Mouse (Mus musculus) C2C12 (cell line): Measurements from ENCODE around the gene Megf11. TPM values are rescaled to one million over a fixed set of nuclear protein-coding genes. Genes with fewer than 3 reads are reported as not detected.

Source experiments
- H3K27me3 ChIP-seq: one replicate; pipeline ENCODE4 v1.6.1; 2011; ENCODE audit not compliant: control insufficient read depth, insufficient read depth, insufficient read length
- H3K36me3 ChIP-seq: one replicate; pipeline ENCODE4 v1.6.1; 2011; ENCODE audit not compliant: control insufficient read depth, insufficient read depth
- H3K4me3 ChIP-seq: one replicate; pipeline ENCODE4 v1.5.1; 2011; ENCODE audit warnings: mild to moderate bottlenecking, control low read depth; ENCODE audit not compliant: poor library complexity, insufficient read depth, severe bottlenecking
- H3K79me2 ChIP-seq: one replicate; pipeline ENCODE4 v1.6.1; 2011; ENCODE audit not compliant: control insufficient read depth, insufficient read depth
- H3K79me3 ChIP-seq: one replicate; pipeline ENCODE4 v1.6.1; 2011; ENCODE audit warnings: low read depth, control low read depth
- H3ac ChIP-seq: one replicate; pipeline ENCODE3; 2011; ENCODE audit warnings: low read depth; ENCODE audit not compliant: control insufficient read depth, insufficient read length
- CEBPB ChIP-seq: IDR thresholded peaks from one replicate; pipeline ENCODE4 v1.6.1; 2011; ENCODE audit warnings: low read depth, mild to moderate bottlenecking, control low read depth, moderate library complexity
- CTCF ChIP-seq: IDR thresholded peaks from one replicate; pipeline ENCODE4 v1.5.1; 2011; ENCODE audit not compliant: control insufficient read depth, insufficient read depth, insufficient read length
- FOSL1 ChIP-seq: IDR thresholded peaks from one replicate; pipeline ENCODE4 v1.8.0; 2011; ENCODE audit warnings: mild to moderate bottlenecking, low read length; ENCODE audit not compliant: poor library complexity, insufficient read depth, severe bottlenecking
- MAX ChIP-seq: IDR thresholded peaks from one replicate; pipeline ENCODE4 v1.6.1; 2011; ENCODE audit warnings: mild to moderate bottlenecking, control low read depth
- MYOD1 ChIP-seq: IDR thresholded peaks from one replicate; pipeline ENCODE4 v1.6.1; 2011; ENCODE audit warnings: low read depth; ENCODE audit not compliant: control insufficient read depth, insufficient read length
- MYOG ChIP-seq: IDR thresholded peaks from one replicate; pipeline ENCODE4 v1.6.1; 2011; ENCODE audit not compliant: control insufficient read depth, insufficient read length; ENCODE audit errors: extremely low read depth
- USF1 ChIP-seq: IDR thresholded peaks from one replicate; pipeline ENCODE4 v1.6.1; 2011; ENCODE audit warnings: low read depth, mild to moderate bottlenecking, control low read depth, moderate library complexity
- polyA plus RNA-seq: library from polyadenylated mRNA; unstranded; fragments of >200 nt; fragmentation: generic; extraction: Trizol; gene quantifications from one replicate; pipeline ENCODE4 v1.2.1, GENCODE M21; 2012; ENCODE audit warnings: missing spikeins

The Megf11 gene
- polyA plus RNA-seq, 1 experiment, result 0.07 TPM

DNA sequence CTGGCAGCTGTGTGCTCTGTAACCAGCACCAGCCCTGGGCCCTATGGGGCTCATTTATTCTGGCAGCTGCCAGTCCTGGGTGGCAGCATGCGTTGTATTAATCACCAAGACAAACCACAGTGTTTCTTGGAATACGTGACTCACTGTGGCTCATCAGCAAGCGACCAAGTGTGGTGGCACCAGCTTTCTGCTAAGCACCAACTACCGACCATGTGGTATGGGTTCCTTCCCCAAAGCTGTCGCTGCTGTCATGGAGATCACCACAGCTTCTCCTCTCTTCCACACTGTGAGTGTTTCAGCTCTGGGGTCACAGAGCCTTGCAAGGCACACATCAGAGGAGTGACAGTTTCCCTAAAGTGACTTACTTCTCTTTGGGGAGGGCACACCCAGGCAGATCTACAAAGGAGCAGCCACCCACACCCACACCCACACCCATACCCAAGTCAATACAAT, 178.9 kb downstream of the Megf11 start:
- H3K79me3 ChIP-seq, result no peaks in the 10 kb centered on the region
- H3K27me3 ChIP-seq, result no peaks in the 10 kb centered on the region
- TF ChIP-seq CEBPB (no peak), FOSL1 (peak; percentile 84), MYOD1 (peak; percentile 90), MAX (peak; percentile 87)
- H3K4me3 ChIP-seq, result no peak overlapping the region
- H3K36me3 ChIP-seq, result no peaks in the 10 kb centered on the region
- H3ac ChIP-seq, result no peak overlapping the region
- no peaks in the 10 kb centered on the region for H3K79me2 ChIP-seq

DNA sequence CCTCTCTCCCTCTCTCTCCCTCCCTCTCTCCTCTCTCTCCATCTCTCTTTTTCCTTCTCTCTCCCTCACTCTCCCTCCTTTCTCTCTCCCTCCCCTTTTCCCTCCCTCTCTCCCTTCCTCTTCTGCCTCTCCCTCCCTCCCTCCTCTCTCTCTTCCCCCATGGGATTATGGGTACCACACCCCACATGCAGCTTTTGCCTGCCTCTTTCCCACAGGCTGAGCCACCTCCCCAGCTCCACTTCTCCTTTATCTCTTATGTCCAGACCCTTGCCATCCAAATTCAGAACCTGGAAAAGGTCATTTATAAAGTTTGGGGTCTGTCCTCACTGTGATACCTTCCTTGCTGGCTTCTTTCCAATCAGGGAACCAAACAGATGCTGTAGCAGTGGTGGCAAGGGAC, 180.5 kb downstream of the Megf11 start:
- no peak for TF ChIP-seq CTCF
- TF ChIP-seq MYOD1, result no peak
- TF ChIP-seq MAX, result no peak
- TF ChIP-seq CEBPB, result no peak
- TF ChIP-seq MYOG, result no peak
- TF ChIP-seq USF1, result no peak
- TF ChIP-seq FOSL1, result no peak

DNA sequence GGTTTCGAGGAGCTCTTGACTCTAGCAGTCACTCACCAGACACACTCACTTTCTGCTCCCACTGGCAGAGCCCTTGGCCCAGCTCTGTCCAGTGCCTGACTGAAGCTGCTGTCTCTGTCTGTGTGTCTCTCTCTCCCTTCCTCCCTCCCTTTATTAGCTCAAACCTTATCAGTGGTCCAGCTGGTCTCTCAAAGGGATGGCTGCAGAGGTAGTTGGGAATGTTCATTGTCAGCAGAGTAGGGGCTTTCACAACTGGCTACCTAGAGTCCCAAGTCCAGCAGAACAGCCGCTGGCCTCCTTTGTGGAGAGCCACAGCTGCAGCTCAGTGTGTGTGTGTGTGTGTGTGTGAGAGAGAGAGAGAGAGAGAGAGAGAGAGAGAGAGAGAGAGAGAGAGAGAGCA, 180.9 kb downstream of the Megf11 start:
- Histone ChIP-seq H3K27me3 (no peaks in the 10 kb centered on the region), H3K4me3 (no peak overlapping the region), H3K79me2 (no peaks in the 10 kb centered on the region), H3K36me3 (no peaks in the 10 kb centered on the region), H3K79me3 (no peaks in the 10 kb centered on the region), H3ac (no peak overlapping the region)
- no peak for TF ChIP-seq FOSL1
- TF ChIP-seq CTCF, result no peak
- no peak for TF ChIP-seq MYOG
- no peak for TF ChIP-seq MAX
- no peak for TF ChIP-seq USF1
- no peak for TF ChIP-seq MYOD1
- no peak for TF ChIP-seq CEBPB

More for the DNA sequence above, 180.5 kb downstream of the Megf11 start:
- no peaks in the 10 kb centered on the region for H3K36me3 ChIP-seq
- no peaks in the 10 kb centered on the region for H3K27me3 ChIP-seq
- no peaks in the 10 kb centered on the region for H3K79me3 ChIP-seq
- no peak overlapping the region for H3K4me3 ChIP-seq
- H3K79me2 ChIP-seq, result no peaks in the 10 kb centered on the region
- H3ac ChIP-seq, result no peak overlapping the region

DNA sequence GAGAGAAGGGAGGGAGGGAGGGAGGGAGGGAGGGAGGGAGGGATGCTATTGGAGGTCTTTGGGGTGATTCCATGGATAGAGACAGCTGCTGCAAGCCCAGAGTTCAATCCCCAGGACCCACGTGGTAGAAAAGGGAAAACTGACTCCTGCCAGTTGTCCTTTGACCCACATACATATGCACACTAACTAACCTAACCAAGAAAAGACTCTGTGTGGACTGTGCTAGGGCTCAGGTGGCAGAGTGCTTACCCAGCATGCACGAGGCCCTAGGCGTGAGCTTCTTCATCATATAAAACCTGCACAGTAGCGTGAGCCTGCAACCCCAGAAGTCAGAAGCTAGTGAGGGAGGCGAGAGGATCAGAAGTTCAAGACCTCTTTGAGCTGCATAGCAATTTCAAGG, 182.1 kb downstream of the Megf11 start:
- Histone ChIP-seq H3K27me3 (no peaks in the 10 kb centered on the region), H3K36me3 (no peaks in the 10 kb centered on the region), H3ac (no peak overlapping the region), H3K4me3 (no peak overlapping the region), H3K79me3 (no peaks in the 10 kb centered on the region), H3K79me2 (no peaks in the 10 kb centered on the region)
- TF ChIP-seq USF1 (no peak), CTCF (no peak), FOSL1 (no peak), MYOD1 (no peak)

- Histone ChIP-seq H3K79me2 (no peaks in the 10 kb centered on the region), H3K27me3 (no peaks in the 10 kb centered on the region), H3K79me3 (no peaks in the 10 kb centered on the region), H3K36me3 (no peaks in the 10 kb centered on the region), H3ac (no peak overlapping the region), H3K4me3 (no peak overlapping the region)
- TF ChIP-seq MYOD1 (no peak), USF1 (no peak), MAX (no peak), CTCF (no peak), CEBPB (no peak), FOSL1 (no peak), MYOG (no peak)
Measured at GRCm38 (mm10) chr9:64568467-64569260, 183.2 kb downstream of the Megf11 start.

DNA sequence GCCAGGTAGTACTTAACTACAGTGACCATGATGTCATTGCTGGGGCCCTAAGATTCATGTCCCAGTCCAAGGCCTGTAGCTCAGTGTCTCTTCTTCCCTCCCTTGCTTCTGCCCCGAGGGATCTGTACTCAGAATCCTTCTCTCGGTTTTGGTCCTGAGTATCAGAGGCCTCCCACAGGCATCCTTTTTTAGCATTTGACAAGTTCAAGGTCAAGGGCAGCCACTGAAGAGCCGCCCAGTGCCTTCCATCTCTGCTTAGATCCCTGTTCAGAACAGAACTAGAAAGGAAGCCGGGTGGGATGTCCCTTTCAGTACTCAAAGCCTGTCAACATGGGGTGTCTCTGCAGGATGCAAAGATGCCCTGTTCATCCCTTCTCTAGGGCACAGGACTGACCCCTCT, 185.0 kb downstream of the Megf11 start:
- Histone ChIP-seq H3K79me3 (no peaks in the 10 kb centered on the region), H3K79me2 (no peaks in the 10 kb centered on the region), H3K27me3 (no peaks in the 10 kb centered on the region), H3ac (no peak overlapping the region), H3K36me3 (no peaks in the 10 kb centered on the region), H3K4me3 (no peak overlapping the region)
- TF ChIP-seq USF1, result no peak
- TF ChIP-seq CEBPB, result no peak
- TF ChIP-seq MYOD1, result no peak
- TF ChIP-seq CTCF, result no peak
- no peak for TF ChIP-seq MYOG
- no peak for TF ChIP-seq FOSL1
- no peak for TF ChIP-seq MAX
